Mouse (Mus musculus): ENCODE data around the gene Zbtb39. TPM values are rescaled to one million over a fixed set of nuclear protein-coding genes. Genes with fewer than 3 reads are reported as not detected.

Zbtb39 gene
- polyA plus RNA-seq, 2 experiments from 2014 or later: 0.36 to 0.45 TPM

Other genes starting within 250 kb of the Zbtb39 start
- under 1 TPM in 1 of 2 experiments, not detected in 1; 0.92 TPM for gene Stac3, start 237.9 kb upstream of the Zbtb39 start, polyA plus RNA-seq (2017; shearing (Covaris generic))
- gene Ndufa4l2, start 224.6 kb upstream of the Zbtb39 start, polyA plus RNA-seq (2017; shearing (Covaris generic)): not detected
- 10 to 100 TPM; 34.2 to 50.7 TPM for gene Shmt2, start 217.1 kb upstream of the Zbtb39 start, polyA plus RNA-seq (2017; shearing (Covaris generic))
- gene Nxph4, start 205.0 kb upstream of the Zbtb39 start, polyA plus RNA-seq (2017; shearing (Covaris generic)): not detected
- under 1 TPM in 1 of 2 experiments, not detected in 1; 0.57 TPM for gene Lrp1, start 118.4 kb upstream of the Zbtb39 start, polyA plus RNA-seq (2017; shearing (Covaris generic))
- 100 to 1,000 TPM; 119 to 157 TPM for gene Stat6, start 96.6 kb upstream of the Zbtb39 start, polyA plus RNA-seq (2017; shearing (Covaris generic))
- gene Nemp1, start 72.6 kb upstream of the Zbtb39 start, polyA plus RNA-seq (2017; shearing (Covaris generic)): 1 to 10 TPM; 4.7 to 5.8 TPM
- gene Nab2, start 71.0 kb upstream of the Zbtb39 start, polyA plus RNA-seq (2017; shearing (Covaris generic)): 10 to 100 TPM in 1 of 2 experiments, 1 to 10 TPM in 1; 7.4 to 10.2 TPM
- gene Myo1a, start 34.4 kb upstream of the Zbtb39 start, polyA plus RNA-seq (2017; shearing (Covaris generic)): not detected
- gene Tac2, start 15.1 kb upstream of the Zbtb39 start, polyA plus RNA-seq (2017; shearing (Covaris generic)): not detected
- under 1 TPM; 0.15 to 0.22 TPM for gene Gpr182, start 12.2 kb downstream of the Zbtb39 start, polyA plus RNA-seq (2017; shearing (Covaris generic))
- gene Rdh1, start 20.2 kb downstream of the Zbtb39 start, polyA plus RNA-seq (2017; shearing (Covaris generic)): under 1 TPM in 1 of 2 experiments, not detected in 1; 0.13 TPM
- gene Rdh16f1, start 20.2 kb downstream of the Zbtb39 start, polyA plus RNA-seq (2017; shearing (Covaris generic)): under 1 TPM in 1 of 2 experiments, not detected in 1; 0.31 TPM
- gene Rdh9, start 36.8 kb downstream of the Zbtb39 start, polyA plus RNA-seq (2017; shearing (Covaris generic)): under 1 TPM in 1 of 2 experiments, not detected in 1; 0.13 TPM
- not detected for gene Rdh16, start 61.6 kb downstream of the Zbtb39 start, polyA plus RNA-seq (2017; shearing (Covaris generic))
- gene Rdh19, start 110.4 kb downstream of the Zbtb39 start, polyA plus RNA-seq (2017; shearing (Covaris generic)): not detected
- not detected for gene Rdh16f2, start 126.9 kb downstream of the Zbtb39 start, polyA plus RNA-seq (2017; shearing (Covaris generic))
- gene Rdh7, start 149.3 kb downstream of the Zbtb39 start, polyA plus RNA-seq (2017; shearing (Covaris generic)): not detected
- gene Sdr9c7, start 159.0 kb downstream of the Zbtb39 start, polyA plus RNA-seq (2017; shearing (Covaris generic)): not detected

All from activated CD4-positive, CD25-positive, alpha-beta regulatory T cell, adult 4 months (primary cell).